Mouse (Mus musculus) liver, embryonic 14.5 days (tissue): ENCODE data around the gene Pitpnb.

Experiments used
- CTCF ChIP-seq: IDR thresholded peaks from 2 replicates; pipeline ENCODE4 v1.5.1; 2016; ENCODE audit warnings: antibody characterized with exemption, low read depth, control low read depth
- EP300 ChIP-seq: IDR thresholded peaks from 2 replicates; pipeline ENCODE4 v1.6.1; 2016; ENCODE audit warnings: antibody characterized with exemption, low read depth

DNA sequence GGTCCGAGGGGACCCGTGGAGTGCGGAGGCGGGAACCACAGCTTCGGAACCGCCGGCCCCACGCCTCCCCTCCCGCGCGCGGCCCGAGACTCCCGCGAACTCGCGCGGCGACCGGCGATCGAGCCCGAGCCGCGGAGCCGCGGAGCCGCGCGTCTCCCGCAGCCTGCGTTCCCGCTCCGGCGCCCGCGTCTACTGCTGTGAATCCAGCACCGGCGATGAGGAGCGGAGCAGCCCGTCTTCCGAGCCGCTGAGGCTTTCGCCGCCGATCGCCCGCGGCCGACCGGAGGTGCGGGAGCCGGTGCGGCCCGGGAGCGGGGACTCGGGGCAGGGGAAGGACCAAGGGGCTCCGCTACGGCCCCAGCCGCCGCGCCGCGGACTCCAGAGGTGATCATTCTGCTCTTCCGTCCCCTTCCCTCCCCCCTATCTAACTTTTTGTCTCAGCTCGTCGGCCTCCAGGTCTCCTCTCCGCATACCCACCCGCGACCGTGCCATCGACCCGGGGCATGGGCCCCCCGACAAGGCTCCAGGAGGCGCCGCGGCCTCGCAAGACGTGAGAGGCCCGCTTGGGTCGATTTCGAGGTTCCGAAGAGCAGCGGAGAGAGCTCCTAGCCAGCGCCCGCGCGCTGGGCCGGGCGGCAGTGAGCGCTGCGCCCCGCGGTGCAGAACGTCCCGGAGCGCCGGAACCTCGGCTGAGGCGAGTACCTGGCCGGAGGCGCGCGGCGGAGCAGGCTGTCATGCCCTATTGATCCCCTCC, 87.0 kb downstream of the Pitpnb start:
- no peak for TF ChIP-seq CTCF
- no peak for TF ChIP-seq EP300
